Mouse (Mus musculus): ENCODE data around the gene Parp6.

DNA sequence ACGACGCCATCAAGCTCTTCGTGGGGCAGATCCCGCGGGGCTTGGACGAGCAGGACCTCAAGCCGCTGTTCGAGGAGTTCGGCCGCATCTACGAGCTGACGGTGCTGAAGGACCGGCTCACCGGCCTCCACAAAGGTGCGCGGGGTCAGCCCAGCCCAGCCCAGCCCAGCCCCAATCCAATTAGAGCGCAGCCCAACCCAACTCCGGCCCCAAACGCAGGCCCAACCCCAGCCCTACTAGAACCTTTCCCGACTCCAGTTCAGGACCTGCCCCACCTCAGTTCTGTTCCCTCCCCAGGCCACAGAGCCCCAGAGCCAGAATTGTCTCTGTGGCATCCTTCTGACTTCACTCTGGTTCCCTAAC, 38.6 kb upstream of the Parp6 start:
- TF ChIP-seq CTCF (IDR thresholded peaks at IDR 0.05; ENCODE audit: low read depth, low read length) = no peak
- no peak for TF ChIP-seq GATA1 (IDR thresholded peaks at IDR 0.05; ENCODE audit: borderline replicate concordance, low read length)
- TF ChIP-seq TAL1 (conservative IDR thresholded peaks at IDR 0.05; ENCODE audit: low read depth, low read length) = no peak
- TF ChIP-seq POLR2AphosphoS5 (IDR thresholded peaks at IDR 0.05; ENCODE audit: insufficient replicate concordance, low read depth, low read length) = no peak
- TF ChIP-seq GATA2 (IDR thresholded peaks at IDR 0.05; ENCODE audit: borderline replicate concordance, low read depth, low read length) = no peak
